Mouse (Mus musculus): ENCODE results near the gene Pcna. TPM values are rescaled to one million over a fixed set of nuclear protein-coding genes. Genes with fewer than 3 reads are reported as not detected.

Pcna gene
- polyA plus RNA-seq, 1 experiment: 284 TPM

DNA sequence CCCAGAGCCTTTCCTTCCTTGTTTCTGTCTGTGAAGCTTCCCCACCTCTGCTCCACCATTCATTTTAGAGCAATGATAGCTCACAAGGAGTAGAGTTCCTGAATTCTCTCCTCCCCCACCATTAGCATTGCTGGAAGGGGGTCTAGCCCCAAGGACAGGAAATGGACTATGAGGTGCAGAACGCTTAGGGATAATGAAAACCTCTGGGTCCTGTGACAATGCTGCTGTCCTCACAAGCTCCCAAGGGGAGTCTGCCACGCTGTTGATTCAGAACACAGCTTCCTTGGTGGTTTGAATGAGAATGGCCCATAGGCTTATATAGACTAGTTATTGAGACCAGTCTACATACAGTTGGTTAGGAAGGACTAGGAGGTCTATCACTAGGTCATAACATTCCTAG, 17.8 kb downstream of the Pcna start:
- Histone ChIP-seq H3K4me3 (replicated peaks; ENCODE audit: control insufficient read depth, low read depth, low read length) (no peak overlapping the region), H3K27ac (ENCODE audit: control insufficient read depth, insufficient read depth, low read depth, low read length, poor library complexity) (no peak overlapping the region), H3K4me1 (ENCODE audit: control insufficient read depth, insufficient read depth, low read length) (no peaks in the 10 kb centered on the region)
- 61% methylated on average over 2 of the region's 2 CpGs for WGBS
- TF ChIP-seq CTCF (IDR thresholded peaks at IDR 0.05; ENCODE audit: control insufficient read depth, insufficient read depth, low read length) (no peak), POLR2A (IDR thresholded peaks at IDR 0.05; ENCODE audit: borderline replicate concordance, control insufficient read depth, low read depth, low read length) (no peak)

DNA sequence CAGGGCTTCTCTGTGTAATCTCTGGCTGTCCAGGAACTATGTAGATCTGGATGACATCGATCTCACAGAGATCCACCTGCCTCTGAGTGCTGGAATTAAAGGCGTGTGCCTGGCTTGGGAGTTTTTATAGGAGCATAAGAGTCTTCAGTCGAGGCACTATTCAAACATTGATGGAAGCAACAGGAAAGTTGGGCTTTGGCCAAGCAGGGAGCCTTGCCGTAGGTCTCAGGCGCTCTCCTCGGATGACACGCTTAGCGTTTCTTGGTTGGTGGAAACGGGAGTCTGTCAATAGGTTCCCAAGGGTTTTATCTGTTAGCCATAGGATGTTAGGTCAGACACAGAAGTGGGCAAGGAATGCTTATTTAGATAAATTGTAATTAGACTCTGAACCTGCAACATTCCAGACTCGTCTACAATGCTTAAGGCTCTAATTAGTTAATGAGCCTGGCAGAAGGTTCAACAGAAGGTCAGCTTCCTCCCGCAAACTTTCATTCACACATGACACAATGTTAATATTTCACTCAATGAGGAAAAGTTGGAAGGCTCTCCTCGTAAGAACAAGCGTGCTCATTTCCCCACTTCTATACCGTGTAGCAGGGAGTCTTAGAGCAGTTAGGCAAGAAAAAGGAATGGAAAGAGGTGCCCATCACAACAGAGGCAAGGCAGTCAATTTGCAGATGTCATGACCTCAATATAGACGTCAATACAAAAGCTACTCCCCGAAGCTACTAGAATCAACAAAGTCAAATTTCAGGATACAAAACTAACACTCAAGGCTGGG, 18.9 kb downstream of the Pcna start:
- H3K27ac ChIP-seq (ENCODE audit: control insufficient read depth, insufficient read depth, low read depth, low read length, poor library complexity): no peak overlapping the region
- H3K4me1 ChIP-seq (ENCODE audit: control insufficient read depth, insufficient read depth, low read length): no peaks in the 10 kb centered on the region; the same call in 1 of the 2 replicates
- 80% methylated on average over 16 of the region's 16 CpGs for WGBS
- H3K4me3 ChIP-seq (replicated peaks; ENCODE audit: control insufficient read depth, low read depth, low read length): no peak overlapping the region
- no peak for TF ChIP-seq CTCF (IDR thresholded peaks at IDR 0.05; ENCODE audit: control insufficient read depth, insufficient read depth, low read length)
- TF ChIP-seq POLR2A (IDR thresholded peaks at IDR 0.05; ENCODE audit: borderline replicate concordance, control insufficient read depth, low read depth, low read length): no peak

- WGBS: 90% methylated on average over 3 of the region's 3 CpGs
- TF ChIP-seq POLR2A (IDR thresholded peaks at IDR 0.05; ENCODE audit: borderline replicate concordance, control insufficient read depth, low read depth, low read length): no peak
- no peak for TF ChIP-seq CTCF (IDR thresholded peaks at IDR 0.05; ENCODE audit: control insufficient read depth, insufficient read depth, low read length)
- Histone ChIP-seq H3K27ac (ENCODE audit: control insufficient read depth, insufficient read depth, low read depth, low read length, poor library complexity) (no peak overlapping the region), H3K4me3 (replicated peaks; ENCODE audit: control insufficient read depth, low read depth, low read length) (no peak overlapping the region), H3K4me1 (ENCODE audit: control insufficient read depth, insufficient read depth, low read length) (no peaks in the 10 kb centered on the region; the same call in 1 of the 2 replicates)
These were observed 20.6 kb downstream of the Pcna start for GRCm38 (mm10) chr2:132232413-132232945.

DNA sequence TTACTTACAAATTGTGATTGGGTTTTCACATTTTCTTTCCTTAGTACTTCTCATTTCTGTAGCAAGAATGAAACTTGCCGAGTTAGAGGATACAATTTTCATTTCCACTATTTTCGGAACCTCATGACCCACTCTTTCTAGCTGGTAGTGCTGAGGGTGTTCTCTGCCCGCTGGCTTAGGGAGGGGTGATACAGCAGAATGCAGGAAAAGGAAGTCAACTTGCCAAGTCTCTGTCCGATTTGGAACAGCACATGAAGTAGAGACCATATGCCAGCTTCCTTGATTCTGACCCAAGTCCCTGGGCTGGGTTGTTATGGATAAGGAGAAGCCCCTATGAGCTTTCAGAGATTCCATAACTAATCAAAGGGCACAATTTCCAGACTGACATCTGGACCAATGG, 28.8 kb downstream of the Pcna start:
- H3K27ac ChIP-seq (ENCODE audit: control insufficient read depth, insufficient read depth, low read depth, low read length, poor library complexity): no peak overlapping the region
- 50% methylated on average over 4 of the region's 4 CpGs for WGBS
- peaks cover 1% of the 10 kb centered on the region for H3K4me1 ChIP-seq (ENCODE audit: control insufficient read depth, insufficient read depth, low read length)
- no peak overlapping the region for H3K4me3 ChIP-seq (replicated peaks; ENCODE audit: control insufficient read depth, low read depth, low read length)
- TF ChIP-seq CTCF (IDR thresholded peaks at IDR 0.05; ENCODE audit: control insufficient read depth, insufficient read depth, low read length) (no peak), POLR2A (IDR thresholded peaks at IDR 0.05; ENCODE audit: borderline replicate concordance, control insufficient read depth, low read depth, low read length) (no peak)

DNA sequence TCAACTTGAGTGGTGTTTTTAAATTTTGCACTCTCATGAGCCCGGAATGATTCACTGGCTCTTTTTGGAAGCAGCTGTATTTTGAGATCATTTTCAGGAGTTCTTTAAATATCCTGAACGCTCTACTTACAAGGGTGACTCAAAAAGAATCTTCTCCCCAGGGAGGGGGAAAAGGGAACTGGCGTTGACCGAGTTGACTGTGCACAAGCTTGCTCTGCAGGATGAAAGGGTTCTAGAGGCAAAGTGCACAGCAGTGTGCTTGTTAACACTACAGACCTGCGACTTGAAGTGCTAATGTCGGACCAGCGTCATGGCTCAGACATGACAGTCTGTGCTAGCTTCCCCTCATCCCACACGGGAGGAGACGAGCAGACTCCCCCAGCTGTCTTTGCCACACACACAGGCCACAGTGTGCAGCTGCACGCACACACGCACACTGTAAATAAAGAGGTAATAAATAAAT, 31.5 kb downstream of the Pcna start:
- H3K4me1 ChIP-seq (ENCODE audit: control insufficient read depth, insufficient read depth, low read length): peaks cover 1% of the 10 kb centered on the region
- WGBS: 67% methylated on average over 11 of the region's 11 CpGs
- no peak overlapping the region for H3K4me3 ChIP-seq (replicated peaks; ENCODE audit: control insufficient read depth, low read depth, low read length)
- no peak overlapping the region for H3K27ac ChIP-seq (ENCODE audit: control insufficient read depth, insufficient read depth, low read depth, low read length, poor library complexity)
- TF ChIP-seq CTCF (IDR thresholded peaks at IDR 0.05; ENCODE audit: control insufficient read depth, insufficient read depth, low read length) (no peak), POLR2A (IDR thresholded peaks at IDR 0.05; ENCODE audit: borderline replicate concordance, control insufficient read depth, low read depth, low read length) (no peak)

DNA sequence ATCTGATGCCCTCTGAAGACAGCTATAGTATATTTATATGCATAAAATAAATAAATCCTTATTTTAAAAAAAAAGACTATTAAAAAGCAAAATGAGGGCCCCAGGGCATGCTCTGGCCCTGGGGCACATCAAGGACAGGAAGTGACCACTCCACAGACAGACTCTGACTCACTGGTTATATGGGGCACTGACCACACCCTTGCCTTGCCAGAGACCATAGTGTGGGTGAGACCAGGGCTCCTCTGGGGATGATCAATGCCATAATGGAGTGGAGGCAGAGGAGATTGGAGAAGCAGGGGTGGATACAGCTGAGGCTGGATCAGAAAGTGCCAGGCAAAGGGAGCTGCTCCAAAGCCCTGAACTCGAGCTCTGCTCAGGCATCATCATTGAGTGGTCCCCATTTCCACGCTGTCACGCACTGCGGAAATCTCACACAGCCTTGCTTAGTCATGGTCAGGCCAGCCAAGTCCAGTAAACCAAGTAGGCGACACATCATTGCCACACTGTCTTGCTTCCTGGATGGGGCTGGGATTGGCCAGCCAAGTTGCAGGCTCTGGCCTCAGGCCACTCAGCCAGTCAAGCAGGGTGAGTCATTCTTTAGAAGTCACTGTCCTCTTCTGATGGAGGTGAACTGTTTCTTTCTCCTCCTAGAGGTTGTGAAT, 41.0 kb downstream of the Pcna start:
- no peak overlapping the region for H3K27ac ChIP-seq (ENCODE audit: control insufficient read depth, insufficient read depth, low read depth, low read length, poor library complexity)
- TF ChIP-seq CTCF (IDR thresholded peaks at IDR 0.05; ENCODE audit: control insufficient read depth, insufficient read depth, low read length) (no peak), POLR2A (IDR thresholded peaks at IDR 0.05; ENCODE audit: borderline replicate concordance, control insufficient read depth, low read depth, low read length) (no peak)

DNA sequence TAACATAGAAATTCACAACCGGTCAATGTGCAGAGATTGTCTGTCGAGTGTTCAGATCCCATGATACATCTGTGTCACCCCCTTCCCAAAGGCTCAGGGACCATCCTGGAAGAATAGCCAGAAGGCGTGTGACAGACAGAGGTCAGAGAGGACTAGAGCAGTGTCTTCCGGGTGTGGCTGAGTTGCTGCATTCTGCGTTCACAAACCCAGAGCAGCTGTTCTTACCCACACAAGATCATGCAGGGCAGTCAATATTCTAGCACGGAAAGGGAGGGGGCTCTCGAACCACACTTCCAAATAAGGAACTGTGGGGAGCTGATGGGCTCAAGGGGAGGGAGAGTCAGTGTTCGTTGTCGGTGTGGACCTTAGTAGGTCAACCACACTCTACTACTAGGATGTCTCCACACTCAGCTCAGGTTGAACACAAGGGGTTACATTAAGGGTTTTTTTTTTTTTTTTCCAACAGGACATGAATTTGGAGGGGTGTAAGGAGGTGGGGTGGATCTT, 42.3 kb downstream of the Pcna start:
- WGBS: 75% methylated on average over 9 of the region's 9 CpGs
- TF ChIP-seq POLR2A (IDR thresholded peaks at IDR 0.05; ENCODE audit: borderline replicate concordance, control insufficient read depth, low read depth, low read length) (no peak), CTCF (IDR thresholded peaks at IDR 0.05; ENCODE audit: control insufficient read depth, insufficient read depth, low read length) (no peak)
- H3K4me1 ChIP-seq (ENCODE audit: control insufficient read depth, insufficient read depth, low read length): no peaks in the 10 kb centered on the region
- no peak overlapping the region for H3K4me3 ChIP-seq (replicated peaks; ENCODE audit: control insufficient read depth, low read depth, low read length)
- H3K27ac ChIP-seq (ENCODE audit: control insufficient read depth, insufficient read depth, low read depth, low read length, poor library complexity): no peak overlapping the region

More for the DNA sequence above, 41.0 kb downstream of the Pcna start:
- 49% methylated on average over 5 of the region's 5 CpGs for WGBS
- Histone ChIP-seq H3K4me3 (replicated peaks; ENCODE audit: control insufficient read depth, low read depth, low read length) (no peak overlapping the region), H3K4me1 (ENCODE audit: control insufficient read depth, insufficient read depth, low read length) (no peaks in the 10 kb centered on the region)
